Comparison of ENCODE assay signal across 8 mouse cellular contexts in the genomic region with DNA sequence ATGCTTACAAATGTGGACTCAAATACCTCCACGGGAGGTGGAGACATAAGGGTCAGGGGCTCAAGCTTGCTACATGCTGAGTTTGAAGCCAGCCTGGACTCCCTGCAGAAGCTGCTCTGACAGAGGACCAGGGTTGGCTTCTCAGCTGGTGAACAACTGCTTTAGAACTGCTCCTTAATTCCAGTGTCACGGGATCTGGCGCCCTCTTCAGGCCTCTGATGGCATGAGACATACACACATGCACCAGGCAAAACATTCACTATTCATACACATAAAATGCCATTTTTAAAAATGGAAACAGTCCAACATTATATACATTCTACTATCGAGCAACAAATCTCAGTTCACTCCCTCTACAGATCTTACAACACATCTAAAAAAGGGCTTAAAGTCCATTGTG. TPM values are rescaled to one million over a fixed set of nuclear protein-coding genes. Genes with fewer than 3 reads are reported as not detected.
DNase-seq lines count a peak whose midpoint lies in the region; ATAC-seq and TF ChIP-seq lines count a peak whose summit lies in the region.

No protein-coding gene starts in this region.

- no peak overlapping the region for H3K4me2 ChIP-seq in forebrain, embryonic 13.5 days
- H3K4me2 ChIP-seq in lung, postnatal 0 days (replicated peaks; ENCODE audit: low read depth, low read length): no peak overlapping the region

- H3K36me3 ChIP-seq in forebrain, embryonic 10.5 days (replicated peaks): peaks cover 10% of the 10 kb centered on the region
- H3K36me3 ChIP-seq in forebrain, embryonic 13.5 days (ENCODE audit: poor library complexity, severe bottlenecking): peaks cover 8% of the 10 kb centered on the region
- no peaks in the 10 kb centered on the region for H3K36me3 ChIP-seq in testis, adult 2 months (ENCODE audit: control insufficient read depth, insufficient read depth, low read length)
- peaks cover 3% of the 10 kb centered on the region; the same call in 1 of the 2 replicates for H3K36me3 ChIP-seq in lung, postnatal 0 days (ENCODE audit: insufficient read depth, low read length)
- H3K36me3 ChIP-seq in spleen, adult 2 months (ENCODE audit: control insufficient read depth, insufficient read depth, low read length): no peaks in the 10 kb centered on the region

- H3K4me1 ChIP-seq in forebrain, embryonic 10.5 days: no peaks in the 10 kb centered on the region
- no peaks in the 10 kb centered on the region for H3K4me1 ChIP-seq in forebrain, embryonic 13.5 days
- H3K4me1 ChIP-seq in testis, adult 2 months (ENCODE audit: control insufficient read depth, insufficient read depth, low read length): no peaks in the 10 kb centered on the region
- H3K4me1 ChIP-seq in lung, postnatal 0 days (ENCODE audit: insufficient read depth, low read depth, low read length): no peaks in the 10 kb centered on the region
- H3K4me1 ChIP-seq in spleen, adult 2 months (ENCODE audit: control insufficient read depth, insufficient read depth, insufficient read length): no peaks in the 10 kb centered on the region

- DNase-seq in forebrain, embryonic 10.5 days (ENCODE audit: extremely low spot score, low spot score): peak; percentile 50
- no peak for DNase-seq in testis, postnatal 14 days (ENCODE audit: low spot score)
- DNase-seq in embryo, embryonic 10.5 days (ENCODE audit: low spot score): peak; percentile 80
- DNase-seq in induced T-regulatory cell, adult 2 months (ENCODE audit: low read depth): peak; percentile 83
- DNase-seq in lung, postnatal 0 days (ENCODE audit: low spot score): peak; percentile 73
- peak; percentile 35 to 66 for DNase-seq in spleen, adult 2 months (ENCODE audit: low read depth in 1 of 2, low spot score in 2 of 2)

- H3K4me3 ChIP-seq in forebrain, embryonic 10.5 days: no peak overlapping the region
- no peak overlapping the region for H3K4me3 ChIP-seq in forebrain, embryonic 13.5 days
- H3K4me3 ChIP-seq in testis, adult 2 months (ENCODE audit: control insufficient read depth, low read depth, low read length): no peak overlapping the region
- H3K4me3 ChIP-seq in lung, postnatal 0 days (ENCODE audit: low read depth, low read length): no peak overlapping the region
- no peak overlapping the region for H3K4me3 ChIP-seq in spleen, adult 2 months (ENCODE audit: extremely low read depth, insufficient read depth, insufficient read length)

- TF ChIP-seq POLR2A in testis, adult 2 months (IDR thresholded peaks at IDR 0.05; ENCODE audit: control insufficient read depth, low read depth, low read length): no peak
- TF ChIP-seq POLR2A in spleen, adult 2 months (IDR thresholded peaks at IDR 0.05; ENCODE audit: low read depth, low read length): no peak

- no peaks in the 10 kb centered on the region for H3K9me3 ChIP-seq in forebrain, embryonic 10.5 days
- no peaks in the 10 kb centered on the region for H3K9me3 ChIP-seq in forebrain, embryonic 13.5 days (replicated peaks)
- no peaks in the 10 kb centered on the region for H3K9me3 ChIP-seq in lung, postnatal 0 days (ENCODE audit: low read length)

- no peaks in the 10 kb centered on the region for H3K27me3 ChIP-seq in forebrain, embryonic 10.5 days (ENCODE audit: poor library complexity, severe bottlenecking)
- H3K27me3 ChIP-seq in forebrain, embryonic 13.5 days: no peaks in the 10 kb centered on the region
- no peaks in the 10 kb centered on the region for H3K27me3 ChIP-seq in testis, adult 2 months (ENCODE audit: control insufficient read depth, insufficient read depth, low read length)
- no peaks in the 10 kb centered on the region for H3K27me3 ChIP-seq in lung, postnatal 0 days (replicated peaks; ENCODE audit: insufficient read depth, low read length)
- no peaks in the 10 kb centered on the region for H3K27me3 ChIP-seq in spleen, adult 2 months (ENCODE audit: control insufficient read depth, insufficient read depth, low read length)

- H3K9ac ChIP-seq in forebrain, embryonic 13.5 days: no peak overlapping the region
- H3K9ac ChIP-seq in lung, postnatal 0 days (replicated peaks; ENCODE audit: low read depth): no peak overlapping the region

- ATAC-seq in forebrain, embryonic 13.5 days: no peak
- ATAC-seq in lung, postnatal 0 days: peak; percentile 62

- no peak for TF ChIP-seq EP300 in lung, postnatal 0 days (IDR thresholded peaks at IDR 0.05)

- H3K27ac ChIP-seq in forebrain, embryonic 10.5 days: no peak overlapping the region
- H3K27ac ChIP-seq in forebrain, embryonic 13.5 days: no peak overlapping the region
- no peak overlapping the region for H3K27ac ChIP-seq in testis, adult 2 months (ENCODE audit: control insufficient read depth, insufficient read depth, low read depth, low read length)
- no peak overlapping the region for H3K27ac ChIP-seq in lung, postnatal 0 days (ENCODE audit: low read length)
- H3K27ac ChIP-seq in spleen, adult 2 months (ENCODE audit: insufficient read depth, low read length): no peak overlapping the region

- WGBS in forebrain, embryonic 10.5 days: 16% methylated on average over 4 of the region's 4 CpGs
- 12% methylated on average over 4 of the region's 4 CpGs for WGBS in forebrain, embryonic 13.5 days
- WGBS in lung, postnatal 0 days: 10% methylated on average over 4 of the region's 4 CpGs
- WGBS in spleen, adult 2 months: 31% methylated on average over 4 of the region's 4 CpGs

- TF ChIP-seq CTCF in testis, adult 2 months (IDR thresholded peaks at IDR 0.05; ENCODE audit: control insufficient read depth, insufficient read depth, insufficient replicate concordance, low read depth, low read length): peak; percentile 52; the same call in 1 of the 2 replicates
- peak; percentile 89 for TF ChIP-seq CTCF in lung, postnatal 0 days (IDR thresholded peaks at IDR 0.05)
- TF ChIP-seq CTCF in spleen, adult 2 months (IDR thresholded peaks at IDR 0.05; ENCODE audit: extremely low read depth, insufficient read depth, insufficient read length, insufficient replicate concordance): peak; percentile 73; the same call in 1 of the 2 replicates

RNA-seq across cellular contexts. Expression of a gene that starts 30.7 kb away (rescaled TPM):
- 98.4 and 100 TPM in 2 replicates for polyA plus RNA-seq in forebrain, embryonic 10.5 days (2016; fragmentation: Nextera tagmentation; extraction: Ambion mirVana)
- polyA plus RNA-seq in forebrain, embryonic 13.5 days (2015; fragmentation: Nextera tagmentation; extraction: Ambion mirVana): 80.5 and 82.5 TPM in 2 replicates
- 6.0 and 7.1 TPM in 2 replicates for polyA plus RNA-seq in testis, adult 2 months (2012; rRNA removed)
- polyA plus RNA-seq in lung, postnatal 0 days (2015; fragmentation: Nextera tagmentation; extraction: Ambion mirVana): 3.9 and 5.7 TPM in 2 replicates
- 1.3 and 1.7 TPM in 2 replicates for polyA plus RNA-seq in spleen, adult 2 months (2012; rRNA removed)

RNA-seq across cellular contexts. Expression of a gene that starts 30.9 kb away (rescaled TPM):
- polyA plus RNA-seq in forebrain, embryonic 10.5 days (2016; fragmentation: Nextera tagmentation; extraction: Ambion mirVana): 43.2 and 47.5 TPM in 2 replicates
- polyA plus RNA-seq in forebrain, embryonic 13.5 days (2015; fragmentation: Nextera tagmentation; extraction: Ambion mirVana): 26.3 and 27.6 TPM in 2 replicates
- polyA plus RNA-seq in testis, adult 2 months (2012; rRNA removed): 10.3 and 11.4 TPM in 2 replicates
- polyA plus RNA-seq in lung, postnatal 0 days (2015; fragmentation: Nextera tagmentation; extraction: Ambion mirVana): 2.8 and 3.0 TPM in 2 replicates
- polyA plus RNA-seq in spleen, adult 2 months (2012; rRNA removed): 3.7 and 7.2 TPM in 2 replicates

RNA-seq across cellular contexts. Expression of a gene that starts 39.9 kb away (rescaled TPM):
- 50.6 and 51.5 TPM in 2 replicates for polyA plus RNA-seq in forebrain, embryonic 10.5 days (2016; fragmentation: Nextera tagmentation; extraction: Ambion mirVana)
- 65.7 and 69.6 TPM in 2 replicates for polyA plus RNA-seq in forebrain, embryonic 13.5 days (2015; fragmentation: Nextera tagmentation; extraction: Ambion mirVana)
- polyA plus RNA-seq in testis, adult 2 months (2012; rRNA removed): 21.3 and 27.1 TPM in 2 replicates
- 113 and 129 TPM in 2 replicates for polyA plus RNA-seq in lung, postnatal 0 days (2015; fragmentation: Nextera tagmentation; extraction: Ambion mirVana)
- 34.9 and 39.0 TPM in 2 replicates for polyA plus RNA-seq in spleen, adult 2 months (2012; rRNA removed)

RNA-seq across cellular contexts. Expression of a gene that starts 40.0 kb away (rescaled TPM):
- 0.73 and 0.82 TPM in 2 replicates for polyA plus RNA-seq in forebrain, embryonic 10.5 days (2016; fragmentation: Nextera tagmentation; extraction: Ambion mirVana)
- 0.34 and 0.59 TPM in 2 replicates for polyA plus RNA-seq in forebrain, embryonic 13.5 days (2015; fragmentation: Nextera tagmentation; extraction: Ambion mirVana)
- 5.3 and 5.4 TPM in 2 replicates for polyA plus RNA-seq in testis, adult 2 months (2012; rRNA removed)
- polyA plus RNA-seq in lung, postnatal 0 days (2015; fragmentation: Nextera tagmentation; extraction: Ambion mirVana): 0.11 and 0.18 TPM in 2 replicates
- polyA plus RNA-seq in spleen, adult 2 months (2012; rRNA removed): 0.09 and 0.12 TPM in 2 replicates

Comparison
In these comparisons a context has a peak if more than half of its experiments do, and no peak if none do; other contexts are left out.
1. RNA of a gene that starts 30.7 kb away (polyA plus RNA-seq): 98.4 to 100 TPM in forebrain, embryonic 10.5 days and 80.5 to 82.5 TPM in forebrain, embryonic 13.5 days; 6.0 to 7.1 TPM in testis, adult 2 months, 3.9 to 5.7 TPM in lung, postnatal 0 days and 1.3 to 1.7 TPM in spleen, adult 2 months; every median in the first group is over 10 times any median in the second.
2. Peak in every context shown above with its lines, with median percentiles within 50 percentile points of each other: CTCF ChIP-seq.